Mouse (Mus musculus) heart, adult 2 months (tissue): ENCODE measurements around the gene Grik2. TPM values are rescaled to one million over a fixed set of nuclear protein-coding genes. Genes with fewer than 3 reads are reported as not detected.
"Not testable (repeated sequence)": the region's sequence is repeated elsewhere in the genome, so short reads cannot be mapped to it uniquely, and the experiment has no call there.

Source experiments
- DNase-seq, 2 experiments: peaks; one replicate each; pipeline ENCODE4 v3.0.0; 2021
- H3K27ac ChIP-seq: fragments of 200-600 bp; 2 replicates; pipeline ENCODE4 v1.8.1; 2022
- H3K27me3 ChIP-seq: fragments of 200-500 bp; 2 replicates; pipeline ENCODE4 v1.6.1; 2012; ENCODE audit warnings: mild to moderate bottlenecking, low read length, inconsistent platforms, mixed read lengths; ENCODE audit not compliant: control insufficient read depth, insufficient read depth
- H3K36me3 ChIP-seq: fragments of 200-500 bp; 2 replicates; pipeline ENCODE4 v1.6.1; 2012; ENCODE audit warnings: low read length, inconsistent platforms; ENCODE audit not compliant: control insufficient read depth, insufficient read depth
- H3K4me1 ChIP-seq: fragments of 200-500 bp; 2 replicates; pipeline ENCODE4 v1.6.1; 2011; ENCODE audit warnings: low read length; ENCODE audit not compliant: control insufficient read depth, insufficient read depth
- H3K4me3 ChIP-seq: fragments of 200-600 bp; 2 replicates; pipeline ENCODE4 v1.8.1; 2022
- H3K79me2 ChIP-seq: fragments of 200-500 bp; replicated peaks from 2 replicates; pipeline ENCODE4 v1.6.1; 2012; ENCODE audit warnings: mild to moderate bottlenecking, inconsistent platforms, low read length, moderate library complexity, mixed read lengths; ENCODE audit not compliant: control insufficient read depth, insufficient read depth
- H3K9ac ChIP-seq: fragments of 200-500 bp; 2 replicates; pipeline ENCODE4 v1.6.1; 2012; ENCODE audit warnings: low read depth, mild to moderate bottlenecking, control low read depth, inconsistent platforms, low read length, mixed read lengths
- CTCF ChIP-seq: fragments of 200-600 bp; IDR thresholded peaks from 2 replicates; pipeline ENCODE4 v1.8.1; 2022; ENCODE audit warnings: antibody characterized with exemption, mild to moderate bottlenecking, moderate library complexity
- EP300 ChIP-seq: fragments of 200-500 bp; IDR thresholded peaks from 2 replicates; pipeline ENCODE4 v1.6.1; 2011; ENCODE audit warnings: low read depth, low read length, control low read depth; ENCODE audit not compliant: insufficient read depth
- POLR2A ChIP-seq: fragments of 200-500 bp; IDR thresholded peaks from 2 replicates; pipeline ENCODE4 v1.6.1; 2011; ENCODE audit warnings: mild to moderate bottlenecking, low read depth, low read length, control low read depth; ENCODE audit not compliant: insufficient read depth
- WGBS: fragments of 180-500 bp; shearing (Covaris S2); methylation state at CpG from one replicate; pipeline ENCODE4 v1.1.7; 2018; 5-methylcytosine and 5-hydroxymethylcytosine counted together
- intact Hi-C: fragments of 180-260 bp; cut with DNase I; formaldehyde crosslinking; loops from one replicate; pipeline ENCODE4 v1.15.1; 2025
- polyA plus RNA-seq: library from polyadenylated mRNA; depleted of rRNA; stranded (reverse); fragments of >200 nt; gene quantifications from 2 replicates; pipeline ENCODE4 v1.2.3, GENCODE M21; 2012
- total RNA-seq, 2 experiments: library from RNA; stranded (reverse); gene quantifications; 2 replicates each; pipeline ENCODE4 v1.2.3; 2021

The Grik2 gene
- total and polyA plus RNA-seq, 3 experiments = 0.18 to 0.66 (median 0.47) TPM

GRCm38 (mm10) chr10:49368601-49369000 is 420.0 kb downstream of the Grik2 start:
- no peaks in the 10 kb centered on the region for H3K79me2 ChIP-seq
- no peak overlapping the region for H3K27ac ChIP-seq
- intact Hi-C loops = no loop called here
- no peaks in the 10 kb centered on the region for H3K27me3 ChIP-seq
- no peak for DNase-seq
- no peaks in the 10 kb centered on the region for H3K36me3 ChIP-seq
- TF ChIP-seq POLR2A (no peak), EP300 (no peak), CTCF (no peak)
- H3K4me1 ChIP-seq = no peaks in the 10 kb centered on the region
- 81% methylated on average over 2 of the region's 2 CpGs for WGBS
- H3K9ac ChIP-seq = no peak overlapping the region
- H3K4me3 ChIP-seq = no peak overlapping the region

- TF ChIP-seq POLR2A (no peak), CTCF (no peak), EP300 (no peak)
- intact Hi-C loops = no loop called here
- no peak for DNase-seq
- Histone ChIP-seq H3K9ac (no peak overlapping the region), H3K79me2 (no peaks in the 10 kb centered on the region), H3K27me3 (no peaks in the 10 kb centered on the region), H3K4me3 (no peak overlapping the region), H3K27ac (no peak overlapping the region), H3K36me3 (no peaks in the 10 kb centered on the region), H3K4me1 (no peaks in the 10 kb centered on the region)
Observed at GRCm38 (mm10) chr10:49365262-49365661, 423.3 kb downstream of the Grik2 start.

GRCm38 (mm10) chr10:49322413-49322812 is 466.2 kb downstream of the Grik2 start:
- H3K9ac ChIP-seq = no peak overlapping the region
- H3K36me3 ChIP-seq = no peaks in the 10 kb centered on the region
- TF ChIP-seq POLR2A = no peak
- intact Hi-C loops = no loop called here
- DNase-seq = no peak
- no peaks in the 10 kb centered on the region for H3K79me2 ChIP-seq
- no peaks in the 10 kb centered on the region for H3K27me3 ChIP-seq
- H3K4me3 ChIP-seq = no peak overlapping the region
- no peaks in the 10 kb centered on the region for H3K4me1 ChIP-seq
- H3K27ac ChIP-seq = no peak overlapping the region

GRCm38 (mm10) chr10:49319880-49320279 is 468.7 kb downstream of the Grik2 start:
- intact Hi-C loops = no loop called here
- no peaks in the 10 kb centered on the region for H3K36me3 ChIP-seq
- DNase-seq = no peak
- H3K27ac ChIP-seq = no peak overlapping the region
- no peak for TF ChIP-seq POLR2A
- no peak overlapping the region for H3K4me3 ChIP-seq
- H3K4me1 ChIP-seq = no peaks in the 10 kb centered on the region
- 65% methylated on average over 2 of the region's 2 CpGs for WGBS
- H3K9ac ChIP-seq = no peak overlapping the region
- H3K79me2 ChIP-seq = no peaks in the 10 kb centered on the region
- H3K27me3 ChIP-seq = no peaks in the 10 kb centered on the region

GRCm38 (mm10) chr10:49256247-49256939 is 532.2 kb downstream of the Grik2 start:
- H3K4me1 ChIP-seq = no peaks in the 10 kb centered on the region
- no peak overlapping the region for H3K4me3 ChIP-seq
- DNase-seq = no peak
- WGBS = 15% methylated on average over 2 of the region's 2 CpGs
- H3K9ac ChIP-seq = no peak overlapping the region
- no peaks in the 10 kb centered on the region for H3K36me3 ChIP-seq
- TF ChIP-seq CTCF (no peak), EP300 (no peak), POLR2A (no peak)
- H3K27ac ChIP-seq = no peak overlapping the region
- no peaks in the 10 kb centered on the region for H3K27me3 ChIP-seq
- intact Hi-C loops = no loop called here
- no peaks in the 10 kb centered on the region for H3K79me2 ChIP-seq

GRCm38 (mm10) chr10:49237356-49237755 is 551.2 kb downstream of the Grik2 start:
- intact Hi-C loops, H3K79me2 ChIP-seq, H3K4me3 ChIP-seq, H3K9ac ChIP-seq, H3K27ac ChIP-seq, DNase-seq, H3K36me3 ChIP-seq, H3K4me1 ChIP-seq, H3K27me3 ChIP-seq: not testable (repeated sequence)
- 69% methylated on average over 6 of the region's 6 CpGs for WGBS

GRCm38 (mm10) chr10:49236844-49237243 is 551.7 kb downstream of the Grik2 start:
- DNase-seq, H3K4me3 ChIP-seq, H3K9ac ChIP-seq, H3K36me3 ChIP-seq, intact Hi-C loops, H3K4me1 ChIP-seq, H3K27ac ChIP-seq, H3K79me2 ChIP-seq, H3K27me3 ChIP-seq: not testable (repeated sequence)
